Mouse (Mus musculus) gastrocnemius, adult 2 months (tissue): ENCODE measurements at regions not wholly inside any gene's neighbourhood (a gene's known extent, or its start where the extent isn't known, plus 50 kb on each side); places are given as distances from the start of the nearest gene placed in this dataset.

Experiments
- DNase-seq: peaks from one replicate; pipeline ENCODE4 v3.0.0; 2022
- H3K27ac ChIP-seq: fragments of 200-600 bp; 2 replicates; pipeline ENCODE4 v1.8.1; 2022; ENCODE audit warnings: mild to moderate bottlenecking
- H3K4me3 ChIP-seq: fragments of 200-600 bp; 2 replicates; pipeline ENCODE4 v1.8.1; 2022; ENCODE audit warnings: mild to moderate bottlenecking, moderate library complexity
- CTCF ChIP-seq: fragments of 200-600 bp; IDR thresholded peaks from 2 replicates; pipeline ENCODE4 v1.8.1; 2022; ENCODE audit warnings: antibody characterized with exemption, mild to moderate bottlenecking, moderate library complexity
- intact Hi-C: fragments of 180-260 bp; cut with DNase I; formaldehyde crosslinking; loops from one replicate; pipeline ENCODE4 v1.15.1; 2025

DNA sequence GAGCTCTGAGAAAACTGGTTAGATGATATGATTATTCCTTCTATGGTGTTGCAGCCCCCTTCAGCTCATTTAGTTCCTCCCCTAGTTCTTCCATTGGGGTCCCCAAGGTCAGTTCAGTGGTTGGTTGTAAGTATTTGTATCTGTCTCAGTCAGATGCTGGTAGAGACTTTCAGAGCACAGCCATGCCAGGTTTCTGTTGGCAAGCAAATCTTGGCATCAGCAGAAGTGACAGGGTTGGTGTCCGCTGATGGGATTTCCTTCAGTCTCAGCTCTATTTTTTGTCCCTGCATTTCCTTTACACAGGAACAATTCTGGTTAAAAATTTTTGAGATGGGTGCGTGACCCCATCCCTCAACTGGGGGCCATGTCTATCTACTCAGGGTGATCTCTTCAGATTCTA is 55.3 kb upstream of the Spaca1 start:
- Histone ChIP-seq H3K4me3 (no peak overlapping the region), H3K27ac (no peak overlapping the region)
- no peak for TF ChIP-seq CTCF
- intact Hi-C loops = no loop called here
- DNase-seq = peak; percentile 37

GRCm38 (mm10) chr4:34114323-34114722 is 64.3 kb upstream of the Spaca1 start:
- Histone ChIP-seq H3K4me3 (no peak overlapping the region), H3K27ac (no peak overlapping the region)
- no peak for DNase-seq
- no peak for TF ChIP-seq CTCF
- intact Hi-C loops = no loop called here

DNA sequence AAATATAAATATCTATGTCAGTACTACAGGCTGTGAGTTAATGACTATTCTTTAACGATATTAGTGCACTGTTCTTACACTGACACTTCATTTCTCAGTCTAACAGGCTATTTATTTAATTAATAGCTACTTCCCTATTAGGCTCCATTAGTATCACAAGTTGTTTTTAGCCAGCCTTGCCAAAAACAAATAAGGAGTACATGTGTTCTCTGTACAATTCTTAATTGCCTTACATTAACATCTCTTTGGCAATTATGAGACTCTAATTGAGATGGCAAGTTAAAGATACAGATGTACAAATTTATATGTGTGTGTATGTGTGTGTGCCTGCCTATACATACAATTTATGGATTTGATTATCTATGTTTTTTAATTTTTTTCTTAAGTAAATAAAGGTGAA is 67.1 kb upstream of the Spaca1 start:
- no peak for TF ChIP-seq CTCF
- Histone ChIP-seq H3K4me3 (no peak overlapping the region), H3K27ac (no peak overlapping the region)
- intact Hi-C loops = no loop called here
- DNase-seq = no peak

DNA sequence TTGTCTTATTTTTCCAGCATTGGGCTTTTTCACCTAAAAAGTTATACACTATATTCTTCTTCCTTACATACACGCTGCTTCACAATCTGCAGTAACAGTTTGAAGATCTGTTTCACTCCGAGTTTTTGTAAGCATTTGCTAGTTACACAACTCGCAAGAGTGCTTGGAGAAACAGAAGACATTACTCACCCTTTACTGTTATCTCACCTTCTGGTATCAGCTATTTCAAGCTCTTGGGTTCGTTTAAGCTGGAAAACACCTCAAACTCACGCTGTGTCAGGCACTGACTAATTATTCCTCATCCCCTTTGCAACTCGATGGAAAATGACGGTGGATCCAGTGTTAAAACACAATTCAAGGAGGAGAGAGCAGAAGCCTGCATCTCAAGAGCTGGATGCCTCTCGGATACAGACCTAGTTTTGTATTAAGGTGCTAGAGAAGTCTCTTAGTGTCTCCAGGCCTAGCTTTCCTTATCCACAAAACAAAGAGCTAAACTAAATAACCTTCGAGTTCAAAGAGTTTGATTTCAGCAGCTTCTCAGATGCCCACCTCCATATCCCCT is 73.0 kb upstream of the Spaca1 start:
- TF ChIP-seq CTCF = no peak
- no peak for DNase-seq
- Histone ChIP-seq H3K4me3 (no peak overlapping the region), H3K27ac (no peak overlapping the region)
- intact Hi-C loops = no loop called here

- no peak for TF ChIP-seq CTCF
- Histone ChIP-seq H3K4me3 (no peak overlapping the region), H3K27ac (no peak overlapping the region)
- intact Hi-C loops = no loop called here
- no peak for DNase-seq
These were observed 78.2 kb upstream of the Spaca1 start for GRCm38 (mm10) chr4:34128224-34128623.

DNA sequence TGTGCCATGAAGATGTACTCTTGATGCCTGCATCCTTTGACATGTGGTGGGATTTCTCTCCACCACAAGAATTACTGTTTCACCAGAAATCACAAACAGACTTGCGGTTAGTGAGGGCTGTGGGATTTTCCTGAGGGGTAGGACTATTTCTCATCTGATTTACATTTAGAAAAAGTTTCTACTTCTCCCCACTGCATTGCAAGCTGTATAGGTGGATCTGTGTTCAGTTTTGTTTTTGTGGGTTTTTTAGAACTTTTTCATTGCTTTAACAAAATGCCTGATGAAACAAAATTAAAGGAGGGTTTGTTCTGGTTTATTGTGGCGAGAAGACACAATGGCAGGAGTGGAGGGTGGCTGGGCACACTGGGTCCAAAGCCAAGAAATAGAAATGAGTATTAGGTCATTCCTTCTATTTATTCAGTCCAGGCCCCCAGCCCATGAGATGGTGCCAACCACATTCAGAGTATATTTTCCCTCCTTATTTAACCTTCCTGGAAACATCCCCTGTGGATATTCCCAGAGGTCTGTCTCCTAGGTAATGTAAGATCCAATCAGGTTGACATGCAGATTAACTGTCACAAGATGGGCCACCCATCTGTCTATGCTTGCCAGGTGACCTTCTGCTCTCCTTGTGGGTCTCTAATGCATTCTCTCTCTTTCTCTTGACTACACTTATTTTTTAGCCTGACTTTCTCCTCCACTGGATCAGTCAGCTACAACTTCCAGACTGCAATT is 96.3 kb upstream of the Spaca1 start:
- intact Hi-C loops = no loop called here
- Histone ChIP-seq H3K27ac (no peak overlapping the region), H3K4me3 (no peak overlapping the region)
- TF ChIP-seq CTCF = no peak
- no peak for DNase-seq

- TF ChIP-seq CTCF = no peak
- no peak for DNase-seq
- H3K4me3 ChIP-seq = no peak overlapping the region
These were observed 99.2 kb upstream of the Spaca1 start for GRCm38 (mm10) chr4:34148956-34149739.

GRCm38 (mm10) chr4:34151605-34152347 is 101.8 kb upstream of the Spaca1 start:
- no peak for DNase-seq

More at GRCm38 (mm10) chr4:34148956-34149739, 99.2 kb upstream of the Spaca1 start:
- intact Hi-C loops = no loop called here
- no peak overlapping the region for H3K27ac ChIP-seq

GRCm38 (mm10) chr4:34155501-34155900 is 105.5 kb upstream of the Spaca1 start:
- intact Hi-C loops = no loop called here
- DNase-seq = no peak
- Histone ChIP-seq H3K4me3 (no peak overlapping the region), H3K27ac (no peak overlapping the region)
- TF ChIP-seq CTCF = no peak

More at GRCm38 (mm10) chr4:34151605-34152347, 101.8 kb upstream of the Spaca1 start:
- intact Hi-C loops = no loop called here
- TF ChIP-seq CTCF = no peak
- Histone ChIP-seq H3K27ac (no peak overlapping the region), H3K4me3 (no peak overlapping the region)

GRCm38 (mm10) chr4:34157818-34158511 is 108.0 kb upstream of the Spaca1 start:
- TF ChIP-seq CTCF = no peak
- Histone ChIP-seq H3K4me3 (no peak overlapping the region), H3K27ac (no peak overlapping the region)
- intact Hi-C loops = no loop called here
- DNase-seq = no peak

DNA sequence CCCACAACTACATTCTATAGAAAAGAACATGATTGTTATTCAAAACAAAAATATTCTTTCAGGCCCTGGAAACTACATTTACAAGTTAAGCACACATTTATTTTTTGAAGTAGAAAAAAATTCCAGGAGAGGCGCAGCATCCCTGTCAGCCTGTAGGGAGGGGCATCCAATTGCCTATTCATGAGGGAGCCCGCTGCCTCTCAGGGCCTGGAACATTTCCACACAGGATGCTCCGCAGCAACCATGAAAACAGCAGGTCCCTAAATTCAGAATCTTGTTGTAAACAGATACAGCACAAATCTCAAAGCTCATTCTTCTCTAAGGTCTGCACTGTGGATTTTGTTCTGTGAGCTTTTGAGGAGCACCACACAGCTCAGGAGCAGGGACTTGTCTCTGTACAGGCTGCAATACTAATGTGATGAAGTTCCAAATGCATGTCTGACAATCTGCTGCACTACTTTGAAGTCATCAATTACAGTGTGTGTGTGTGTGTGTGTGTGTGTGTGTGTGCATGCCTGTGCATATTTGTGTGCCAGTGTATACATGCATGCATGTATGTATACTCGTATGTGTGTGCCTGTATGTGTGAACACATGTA is 121.4 kb upstream of the Spaca1 start:
- Histone ChIP-seq H3K4me3 (no peak overlapping the region), H3K27ac (no peak overlapping the region)
- no peak for TF ChIP-seq CTCF
- DNase-seq = no peak
- intact Hi-C loops = no loop called here

GRCm38 (mm10) chr4:34172000-34172399 is 122.0 kb upstream of the Spaca1 start:
- no peak overlapping the region for H3K27ac ChIP-seq
- intact Hi-C loops = no loop called here
- DNase-seq = no peak
- TF ChIP-seq CTCF = no peak
- no peak overlapping the region for H3K4me3 ChIP-seq
